Mouse (Mus musculus): ENCODE results near the gene Gmip. TPM values are rescaled to one million over a fixed set of nuclear protein-coding genes. Genes with fewer than 3 reads are reported as not detected.

Gene Gmip
- polyA plus RNA-seq, 1 experiment = 5.7 TPM

DNA sequence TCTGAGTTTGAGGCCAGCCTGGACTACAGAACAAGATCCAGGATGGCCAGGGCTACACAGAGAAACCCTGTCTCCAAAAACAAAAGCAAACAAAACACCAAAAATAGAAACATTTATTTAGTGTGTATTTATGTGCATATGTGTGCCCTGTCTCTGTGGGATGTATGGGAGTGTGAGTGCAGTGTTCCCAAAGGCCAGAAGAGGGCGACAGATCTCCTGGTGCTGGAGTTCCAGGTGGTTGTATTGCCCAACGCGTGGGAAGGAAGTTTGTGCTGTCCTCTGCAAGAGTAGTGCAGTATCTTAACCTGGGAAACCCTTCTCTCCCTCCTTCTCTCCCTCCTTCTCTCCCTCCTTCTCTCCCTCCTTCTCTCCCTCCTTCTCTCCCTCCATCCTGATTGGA is 41.4 kb downstream of the Gmip start:
- Histone ChIP-seq H3K4me3 (no peak overlapping the region), H3K27me3 (ENCODE audit: control insufficient read depth, insufficient read depth, insufficient read length) (no peaks in the 10 kb centered on the region), H3K79me2 (ENCODE audit: control insufficient read depth, insufficient read depth) (no peaks in the 10 kb centered on the region), H3K36me3 (ENCODE audit: control insufficient read depth, insufficient read depth) (no peaks in the 10 kb centered on the region), H3K4me2 (ENCODE audit: low read depth) (no peak overlapping the region), H3ac (ENCODE audit: control insufficient read depth, insufficient read length) (no peak overlapping the region)
- TF ChIP-seq USF1 (IDR thresholded peaks at IDR 0.05; ENCODE audit: low read depth) (no peak), POLR2AphosphoS2 (IDR thresholded peaks at IDR 0.05; ENCODE audit: insufficient read length, low read depth) (no peak), POLR2A (IDR thresholded peaks at IDR 0.05; ENCODE audit: insufficient read length, low read depth) (no peak), MYOD1 (IDR thresholded peaks at IDR 0.05; ENCODE audit: control insufficient read depth in 1 of 3, insufficient read length in 2 of 3, low read depth in 2 of 3) (no peak), TCF12 (IDR thresholded peaks at IDR 0.05; ENCODE audit: insufficient read depth, poor library complexity, severe bottlenecking) (no peak)

DNA sequence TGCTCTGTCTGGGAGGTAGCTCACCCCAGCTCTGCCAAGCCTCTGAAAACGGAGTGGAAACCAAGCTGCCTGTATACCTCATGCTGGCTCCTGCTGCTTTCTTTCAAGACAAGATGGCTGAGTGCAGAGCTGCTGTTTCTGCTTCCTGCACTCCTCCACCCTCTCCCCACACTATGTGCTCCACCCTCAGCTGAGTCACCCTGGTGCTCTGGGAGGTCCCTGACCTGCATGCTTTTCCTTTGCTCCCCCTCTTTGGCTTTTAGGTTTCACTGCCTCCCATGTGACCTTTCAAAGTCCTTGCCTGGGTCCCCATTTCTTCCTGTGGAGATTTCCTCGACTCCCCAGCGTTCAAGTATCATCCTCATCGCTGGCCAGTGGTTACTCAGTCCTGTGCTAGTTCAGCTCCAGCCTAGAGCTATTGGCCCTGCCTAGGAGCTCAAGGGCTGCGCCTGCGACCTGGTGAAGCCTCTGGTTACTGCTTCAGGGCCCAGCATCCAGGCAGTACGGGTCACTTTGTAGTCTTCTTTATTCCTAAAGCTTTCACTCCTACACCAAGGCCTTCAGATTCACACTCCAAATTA is 42.5 kb downstream of the Gmip start:
- Histone ChIP-seq H3K4me3 (no peak overlapping the region), H3K79me2 (ENCODE audit: control insufficient read depth, insufficient read depth) (no peaks in the 10 kb centered on the region), H3ac (ENCODE audit: control insufficient read depth, insufficient read length) (no peak overlapping the region), H3K27me3 (ENCODE audit: control insufficient read depth, insufficient read depth, insufficient read length) (no peaks in the 10 kb centered on the region), H3K4me2 (ENCODE audit: low read depth) (peak overlapping the region; percentile 48), H3K36me3 (ENCODE audit: control insufficient read depth, insufficient read depth) (no peaks in the 10 kb centered on the region)
- peak; percentile 19 for TF ChIP-seq USF1 (IDR thresholded peaks at IDR 0.05; ENCODE audit: low read depth)
- TF ChIP-seq TCF3 (IDR thresholded peaks at IDR 0.05; ENCODE audit: insufficient read length, low read depth) = no peak

DNA sequence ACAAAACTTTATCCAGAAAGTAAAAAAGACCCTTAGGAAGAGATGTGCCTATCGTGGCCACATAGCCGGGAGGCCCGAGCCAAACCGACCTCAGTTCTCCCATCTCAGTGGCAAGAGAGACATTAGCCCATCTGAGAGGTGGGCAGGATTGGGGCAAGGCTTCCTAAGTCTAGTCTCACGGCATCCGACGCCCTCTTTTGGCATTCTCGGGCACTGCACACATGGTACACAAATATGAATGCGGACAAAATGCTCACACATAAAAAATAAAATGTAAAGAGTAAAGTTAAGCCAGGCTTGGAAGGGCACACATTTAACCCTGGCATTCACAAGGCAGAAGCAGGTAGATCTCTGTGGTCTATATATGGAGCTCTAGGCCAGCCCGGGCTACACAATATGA is 45.4 kb downstream of the Gmip start:
- no peaks in the 10 kb centered on the region for H3K36me3 ChIP-seq (ENCODE audit: control insufficient read depth, insufficient read depth)
- H3ac ChIP-seq (ENCODE audit: control insufficient read depth, insufficient read length) = no peak overlapping the region
- TF ChIP-seq POLR2AphosphoS2 (IDR thresholded peaks at IDR 0.05; ENCODE audit: insufficient read length, low read depth) = no peak
- TF ChIP-seq REST (IDR thresholded peaks at IDR 0.05; ENCODE audit: insufficient read depth, insufficient read length) = no peak
- no peak for TF ChIP-seq E2F4 (IDR thresholded peaks at IDR 0.05; ENCODE audit: insufficient read depth)
- TF ChIP-seq MAX (IDR thresholded peaks at IDR 0.05; ENCODE audit: low read depth) = no peak
- TF ChIP-seq USF1 (IDR thresholded peaks at IDR 0.05; ENCODE audit: low read depth) = no peak
- TF ChIP-seq SRF (IDR thresholded peaks at IDR 0.05; ENCODE audit: control insufficient read depth, insufficient read length, low read depth) = no peak
- TF ChIP-seq MYOG (IDR thresholded peaks at IDR 0.05; ENCODE audit: control insufficient read depth in 1 of 3, insufficient read depth in 1 of 3, insufficient read length in 2 of 3, low read depth in 2 of 3) = no peak
- TF ChIP-seq POLR2A (IDR thresholded peaks at IDR 0.05; ENCODE audit: insufficient read length, low read depth) = no peak
- TF ChIP-seq TCF3 (IDR thresholded peaks at IDR 0.05; ENCODE audit: insufficient read length, low read depth) = no peak
- no peak for TF ChIP-seq MYOD1 (IDR thresholded peaks at IDR 0.05; ENCODE audit: control insufficient read depth in 1 of 3, insufficient read length in 2 of 3, low read depth in 2 of 3)
- no peak for TF ChIP-seq TCF12 (IDR thresholded peaks at IDR 0.05; ENCODE audit: insufficient read depth, poor library complexity, severe bottlenecking)
- no peaks in the 10 kb centered on the region for H3K27me3 ChIP-seq (ENCODE audit: control insufficient read depth, insufficient read depth, insufficient read length)
- no peaks in the 10 kb centered on the region for H3K79me2 ChIP-seq (ENCODE audit: control insufficient read depth, insufficient read depth)
- no peak overlapping the region for H3K4me3 ChIP-seq
- H3K4me2 ChIP-seq (ENCODE audit: low read depth) = no peak overlapping the region

DNA sequence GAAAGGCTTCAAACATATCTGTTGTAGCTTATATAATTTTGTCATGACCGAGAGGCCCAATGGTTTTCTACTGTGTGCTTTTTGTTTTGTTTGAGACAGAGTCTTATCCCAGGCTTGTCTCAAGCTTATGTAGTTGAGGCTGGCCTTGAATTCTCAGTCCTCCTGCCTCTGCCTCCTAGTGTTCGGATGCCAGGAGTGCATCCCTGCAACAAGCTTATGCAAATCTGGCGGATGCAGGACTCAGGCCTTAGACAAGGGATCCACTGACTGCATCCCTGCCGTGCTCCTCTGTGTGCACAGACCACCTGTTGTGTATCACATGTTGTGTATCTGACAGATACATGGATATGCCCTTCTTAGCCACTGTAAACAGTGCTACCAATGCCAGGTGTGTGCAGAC is 52.3 kb downstream of the Gmip start:
- Histone ChIP-seq H3ac (ENCODE audit: control insufficient read depth, insufficient read length) (no peak overlapping the region), H3K79me2 (ENCODE audit: control insufficient read depth, insufficient read depth) (no peaks in the 10 kb centered on the region), H3K36me3 (ENCODE audit: control insufficient read depth, insufficient read depth) (no peaks in the 10 kb centered on the region), H3K27me3 (ENCODE audit: control insufficient read depth, insufficient read depth, insufficient read length) (no peaks in the 10 kb centered on the region), H3K4me3 (no peak overlapping the region), H3K4me2 (ENCODE audit: low read depth) (no peak overlapping the region)
- no peak for TF ChIP-seq E2F4 (IDR thresholded peaks at IDR 0.05; ENCODE audit: insufficient read depth)
- TF ChIP-seq REST (IDR thresholded peaks at IDR 0.05; ENCODE audit: insufficient read depth, insufficient read length) = no peak
- no peak for TF ChIP-seq CEBPB (IDR thresholded peaks at IDR 0.05; ENCODE audit: insufficient read depth, poor library complexity, severe bottlenecking)
- TF ChIP-seq MYOG (IDR thresholded peaks at IDR 0.05; ENCODE audit: control insufficient read depth in 1 of 3, insufficient read depth in 1 of 3, insufficient read length in 2 of 3, low read depth in 2 of 3) = no peak
- no peak for TF ChIP-seq MAX (IDR thresholded peaks at IDR 0.05; ENCODE audit: low read depth)
- TF ChIP-seq TCF12 (IDR thresholded peaks at IDR 0.05; ENCODE audit: insufficient read depth, poor library complexity, severe bottlenecking) = no peak
- no peak for TF ChIP-seq TCF3 (IDR thresholded peaks at IDR 0.05; ENCODE audit: insufficient read length, low read depth)
- TF ChIP-seq MYOD1 (IDR thresholded peaks at IDR 0.05; ENCODE audit: control insufficient read depth in 1 of 3, insufficient read length in 2 of 3, low read depth in 2 of 3) = no peak
- TF ChIP-seq POLR2A (IDR thresholded peaks at IDR 0.05; ENCODE audit: insufficient read length, low read depth) = no peak
- TF ChIP-seq SRF (IDR thresholded peaks at IDR 0.05; ENCODE audit: control insufficient read depth, insufficient read length, low read depth) = no peak
- no peak for TF ChIP-seq USF1 (IDR thresholded peaks at IDR 0.05; ENCODE audit: low read depth)
- TF ChIP-seq POLR2AphosphoS2 (IDR thresholded peaks at IDR 0.05; ENCODE audit: insufficient read length, low read depth) = no peak

DNA sequence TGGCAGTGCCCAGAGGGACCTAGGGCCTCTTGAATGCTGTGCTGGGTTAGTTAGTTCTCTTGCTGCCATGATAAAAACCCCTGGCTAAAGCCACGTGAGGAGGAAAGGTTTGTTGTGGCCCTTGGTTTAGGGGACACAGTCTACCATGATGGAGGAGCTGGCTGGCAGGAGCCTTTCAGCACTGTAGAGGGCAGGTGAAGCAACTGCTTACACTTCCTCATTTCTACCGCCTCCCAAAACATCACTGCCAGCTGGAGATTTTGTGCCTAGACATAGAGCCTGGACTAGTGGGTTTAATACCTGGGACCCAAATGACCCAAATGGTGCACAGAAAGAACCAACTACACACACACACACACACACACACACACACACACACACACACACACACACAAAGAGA is 52.8 kb downstream of the Gmip start:
- Histone ChIP-seq H3K27me3 (ENCODE audit: control insufficient read depth, insufficient read depth, insufficient read length) (no peaks in the 10 kb centered on the region), H3K79me2 (ENCODE audit: control insufficient read depth, insufficient read depth) (no peaks in the 10 kb centered on the region), H3K36me3 (ENCODE audit: control insufficient read depth, insufficient read depth) (no peaks in the 10 kb centered on the region), H3K4me3 (no peak overlapping the region), H3ac (ENCODE audit: control insufficient read depth, insufficient read length) (no peak overlapping the region), H3K4me2 (ENCODE audit: low read depth) (no peak overlapping the region)
- TF ChIP-seq MAX (IDR thresholded peaks at IDR 0.05; ENCODE audit: low read depth) (no peak), TCF3 (IDR thresholded peaks at IDR 0.05; ENCODE audit: insufficient read length, low read depth) (no peak), CEBPB (IDR thresholded peaks at IDR 0.05; ENCODE audit: insufficient read depth, poor library complexity, severe bottlenecking) (no peak), SRF (IDR thresholded peaks at IDR 0.05; ENCODE audit: control insufficient read depth, insufficient read length, low read depth) (no peak), TCF12 (IDR thresholded peaks at IDR 0.05; ENCODE audit: insufficient read depth, poor library complexity, severe bottlenecking) (no peak)
